Mouse (Mus musculus): ENCODE data around the gene Mturn.

- no peak for TF ChIP-seq MAFK (IDR thresholded peaks at IDR 0.05; ENCODE audit: insufficient read depth, low read depth, low read length)
- TF ChIP-seq ZC3H11A (IDR thresholded peaks at IDR 0.05; ENCODE audit: borderline replicate concordance, low read depth, low read length) = no peak
- TF ChIP-seq CHD2 (IDR thresholded peaks at IDR 0.05; ENCODE audit: low read depth, low read length) = no peak
- no peak for TF ChIP-seq ZNF384 (IDR thresholded peaks at IDR 0.05; ENCODE audit: low read depth, low read length)
Measured at GRCm38 (mm10) chr6:54737684-54738083, 56.3 kb downstream of the Mturn start.
